Comparison of ENCODE assay signal across 10 mouse cellular contexts in the genomic region with DNA sequence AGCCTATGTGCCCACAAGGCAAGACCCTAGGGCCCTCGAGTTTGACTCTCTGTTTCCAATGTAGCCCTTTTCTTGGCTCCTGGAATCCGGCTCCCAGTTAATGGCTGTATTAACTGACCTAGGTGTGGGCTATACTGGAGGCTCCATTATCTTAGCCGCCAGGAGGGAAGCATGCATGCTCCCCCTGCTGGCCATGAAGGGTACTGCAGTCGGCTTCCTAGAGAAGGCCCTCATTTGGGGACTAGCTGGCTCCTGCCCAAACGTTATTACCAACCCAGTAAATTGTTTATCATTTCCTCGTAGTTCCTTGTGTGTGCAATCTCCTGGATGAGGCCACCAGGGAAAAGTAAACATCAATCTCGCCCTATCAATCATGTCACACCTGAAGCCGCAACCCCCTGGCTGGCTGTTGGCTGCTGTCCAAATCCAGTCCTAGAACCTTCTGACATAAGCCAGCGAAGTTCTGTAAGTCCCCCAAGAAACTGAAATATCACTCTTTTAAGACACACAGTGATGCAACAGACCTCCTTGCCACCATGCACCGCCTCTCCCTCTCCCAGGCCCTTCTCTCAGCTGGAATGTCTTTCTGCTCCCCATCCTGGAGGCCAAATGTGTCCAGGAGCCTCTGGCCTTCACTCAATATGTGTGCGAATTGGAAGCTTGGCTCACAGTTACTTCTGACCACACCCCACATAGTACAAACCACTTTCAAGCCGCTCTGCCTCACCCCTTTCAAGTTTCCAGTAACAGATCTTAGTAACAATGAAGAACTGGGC. TPM values are rescaled to one million over a fixed set of nuclear protein-coding genes. Genes with fewer than 3 reads are reported as not detected.
DNase-seq lines count a peak whose midpoint lies in the region; ATAC-seq and TF ChIP-seq lines count a peak whose summit lies in the region.
"Had no signal": no experiment of that assay in that cellular context is flagged by ENCODE, and none has a peak within 500 bp of the region (broad histone marks: within the 10 kb centered on the region; RNA-seq: fewer than 3 reads in every experiment).

No protein-coding gene starts in this region.

- no peaks in the 10 kb centered on the region for H3K4me1 ChIP-seq in liver, embryonic 12.5 days
- H3K4me1 ChIP-seq in forebrain, embryonic 14.5 days (ENCODE audit: control insufficient read depth, insufficient read depth, low read length): no peaks in the 10 kb centered on the region; the same call in 1 of the 2 replicates
- H3K4me1 ChIP-seq in hindbrain, postnatal 0 days (ENCODE audit: insufficient read depth, low read length): peaks cover 5% of the 10 kb centered on the region; the same call in 1 of the 2 replicates
- H3K4me1 ChIP-seq in limb, embryonic 12.5 days (replicated peaks): peaks cover 5% of the 10 kb centered on the region; the same call in 1 of the 2 replicates
- H3K4me1 ChIP-seq in midbrain, postnatal 0 days (ENCODE audit: insufficient read depth, low read length): no peaks in the 10 kb centered on the region
- H3K4me1 ChIP-seq: embryonic facial prominence, embryonic 13.5 days; neural tube, embryonic 13.5 days had no signal

- no peaks in the 10 kb centered on the region for H3K36me3 ChIP-seq in liver, embryonic 12.5 days
- no peaks in the 10 kb centered on the region for H3K36me3 ChIP-seq in forebrain, embryonic 14.5 days (ENCODE audit: control insufficient read depth, insufficient read depth, low read length)
- no peaks in the 10 kb centered on the region for H3K36me3 ChIP-seq in hindbrain, postnatal 0 days (ENCODE audit: insufficient read depth, low read length)
- H3K36me3 ChIP-seq in limb, embryonic 12.5 days: no peaks in the 10 kb centered on the region
- H3K36me3 ChIP-seq in midbrain, postnatal 0 days (ENCODE audit: insufficient read depth, low read length): no peaks in the 10 kb centered on the region
- H3K36me3 ChIP-seq: embryonic facial prominence, embryonic 13.5 days; neural tube, embryonic 13.5 days had no signal

- H3K4me3 ChIP-seq in liver, embryonic 12.5 days: no peak overlapping the region
- no peak overlapping the region for H3K4me3 ChIP-seq in forebrain, embryonic 14.5 days (ENCODE audit: low read depth, low read length)
- no peak overlapping the region for H3K4me3 ChIP-seq in hindbrain, postnatal 0 days (ENCODE audit: low read length)
- no peak overlapping the region for H3K4me3 ChIP-seq in limb, embryonic 12.5 days (replicated peaks)
- H3K4me3 ChIP-seq in midbrain, postnatal 0 days (ENCODE audit: low read depth, low read length): no peak overlapping the region
- H3K4me3 ChIP-seq: embryonic facial prominence, embryonic 13.5 days; neural tube, embryonic 13.5 days had no signal

- whole genome bisulfite sequencing in liver, embryonic 12.5 days (ENCODE audit: insufficient replicate concordance): 30% methylated on average over 12 of the region's 12 CpGs
- 53% methylated on average over 12 of the region's 12 CpGs for WGBS in forebrain, embryonic 14.5 days
- WGBS in hindbrain, postnatal 0 days: 47% methylated on average over 12 of the region's 12 CpGs
- 36% methylated on average over 12 of the region's 12 CpGs for WGBS in limb, embryonic 12.5 days
- WGBS in midbrain, postnatal 0 days: 47% methylated on average over 12 of the region's 12 CpGs

- H3K9me3 ChIP-seq in liver, embryonic 12.5 days (replicated peaks): no peaks in the 10 kb centered on the region
- no peaks in the 10 kb centered on the region for H3K9me3 ChIP-seq in forebrain, embryonic 14.5 days (replicated peaks; ENCODE audit: control insufficient read depth, low read length)
- no peaks in the 10 kb centered on the region for H3K9me3 ChIP-seq in hindbrain, postnatal 0 days (ENCODE audit: low read length)
- no peaks in the 10 kb centered on the region for H3K9me3 ChIP-seq in limb, embryonic 12.5 days
- no peaks in the 10 kb centered on the region for H3K9me3 ChIP-seq in midbrain, postnatal 0 days (ENCODE audit: low read length)
- H3K9me3 ChIP-seq: embryonic facial prominence, embryonic 13.5 days; neural tube, embryonic 13.5 days had no signal

- no peak overlapping the region for H3K27ac ChIP-seq in liver, embryonic 12.5 days
- H3K27ac ChIP-seq in forebrain, embryonic 14.5 days (ENCODE audit: low read depth, low read length): no peak overlapping the region
- no peak overlapping the region for H3K27ac ChIP-seq in hindbrain, postnatal 0 days
- H3K27ac ChIP-seq in limb, embryonic 12.5 days: no peak overlapping the region
- no peak overlapping the region for H3K27ac ChIP-seq in midbrain, postnatal 0 days (ENCODE audit: low read depth, low read length)
- H3K27ac ChIP-seq: embryonic facial prominence, embryonic 13.5 days; neural tube, embryonic 13.5 days had no signal

- DNase-seq in liver: peak; percentile 74
- peak; percentile 39 for DNase-seq in cerebellum, adult 11-12 months
- peak; percentile 70 for DNase-seq in forebrain, embryonic 14.5 days (ENCODE audit: low spot score)
- DNase-seq in hindbrain, postnatal 0 days (ENCODE audit: low spot score): peak; percentile 75
- peak; percentile 62 for DNase-seq in midbrain, postnatal 0 days (ENCODE audit: low spot score)
- peak; percentile 65 for DNase-seq in testis, postnatal 14 days (ENCODE audit: low spot score)

- ATAC-seq in liver, embryonic 12.5 days: no peak
- peak; percentile 57 for ATAC-seq in forebrain, embryonic 14.5 days
- ATAC-seq in hindbrain, postnatal 0 days: peak; percentile 51; the same call in 1 of the 2 replicates
- ATAC-seq in limb, embryonic 12.5 days (ENCODE audit: insufficient number of reproducible peaks, insufficient read depth, low FRiP score, low TSS enrichment, low read depth): peak; percentile 56
- no peak for ATAC-seq in midbrain, postnatal 0 days (ENCODE audit: low FRiP score)

- H3K9ac ChIP-seq in liver, embryonic 12.5 days: no peak overlapping the region
- no peak overlapping the region for H3K9ac ChIP-seq in forebrain, embryonic 14.5 days (ENCODE audit: low read length)
- no peak overlapping the region for H3K9ac ChIP-seq in hindbrain, postnatal 0 days (replicated peaks; ENCODE audit: low read length)
- H3K9ac ChIP-seq in limb, embryonic 12.5 days (replicated peaks): no peak overlapping the region
- H3K9ac ChIP-seq in midbrain, postnatal 0 days (replicated peaks; ENCODE audit: low read length, poor library complexity, severe bottlenecking): no peak overlapping the region
- H3K9ac ChIP-seq: embryonic facial prominence, embryonic 13.5 days; neural tube, embryonic 13.5 days had no signal

- no peak overlapping the region for H3K4me2 ChIP-seq in liver, embryonic 12.5 days
- no peak overlapping the region for H3K4me2 ChIP-seq in forebrain, embryonic 14.5 days (ENCODE audit: low read length)
- H3K4me2 ChIP-seq in hindbrain, postnatal 0 days (ENCODE audit: low read depth, low read length): no peak overlapping the region
- no peak overlapping the region for H3K4me2 ChIP-seq in limb, embryonic 12.5 days
- H3K4me2 ChIP-seq in midbrain, postnatal 0 days (ENCODE audit: low read depth, low read length, poor library complexity, severe bottlenecking): no peak overlapping the region
- H3K4me2 ChIP-seq: embryonic facial prominence, embryonic 13.5 days; neural tube, embryonic 13.5 days had no signal

- TF ChIP-seq CTCF in hindbrain, postnatal 0 days (IDR thresholded peaks at IDR 0.05; ENCODE audit: low read depth): peak; percentile 90
- TF ChIP-seq CTCF in midbrain, postnatal 0 days (IDR thresholded peaks at IDR 0.05): peak; percentile 81

- H3K27me3 ChIP-seq in liver, embryonic 12.5 days (replicated peaks): peaks cover 20% of the 10 kb centered on the region
- no peaks in the 10 kb centered on the region for H3K27me3 ChIP-seq in forebrain, embryonic 14.5 days (replicated peaks; ENCODE audit: control insufficient read depth, insufficient read depth, low read length)
- no peaks in the 10 kb centered on the region for H3K27me3 ChIP-seq in hindbrain, postnatal 0 days (ENCODE audit: insufficient read depth, low read length)
- peaks cover 21% of the 10 kb centered on the region for H3K27me3 ChIP-seq in limb, embryonic 12.5 days
- no peaks in the 10 kb centered on the region for H3K27me3 ChIP-seq in midbrain, postnatal 0 days (ENCODE audit: insufficient read depth, low read length)

RNA-seq across cellular contexts. Expression of a gene that starts 7.6 kb away (rescaled TPM):
- polyA plus RNA-seq in liver, embryonic 12.5 days (2016; fragmentation: Nextera tagmentation; extraction: Ambion mirVana): 7.0 and 7.9 TPM in 2 replicates
- 15.0 and 16.2 TPM in 2 replicates for polyA plus RNA-seq in forebrain, embryonic 14.5 days (2014; fragmentation: Nextera tagmentation; extraction: Ambion mirVana)
- total RNA-seq in hindbrain, postnatal 0 days (2014; rRNA removed): 46.2 and 69.5 TPM in 2 replicates
- polyA plus RNA-seq in hindbrain, postnatal 0 days (2015; fragmentation: Nextera tagmentation; extraction: Ambion mirVana): 20.2 and 24.2 TPM in 2 replicates
- polyA plus RNA-seq in limb, embryonic 12.5 days (2016; fragmentation: Nextera tagmentation; extraction: Ambion mirVana): 25.6 and 29.1 TPM in 2 replicates
- 46.7 and 50.6 TPM in 2 replicates for total RNA-seq in midbrain, postnatal 0 days (2014; rRNA removed)
- polyA plus RNA-seq in midbrain, postnatal 0 days (2015; fragmentation: Nextera tagmentation; extraction: Ambion mirVana): 17.9 and 23.2 TPM in 2 replicates

Comparison
In these comparisons a context has a peak if more than half of its experiments do, and no peak if none do; other contexts are left out.
1. ATAC-seq: peak in forebrain, embryonic 14.5 days (single experiment), hindbrain, postnatal 0 days (single experiment) and limb, embryonic 12.5 days (single experiment); none in liver, embryonic 12.5 days (single experiment) and midbrain, postnatal 0 days (single experiment).
2. Peak in every context shown above with its lines, with median percentiles within 50 percentile points of each other: DNase-seq.